Mouse (Mus musculus) G1E (cell line): ENCODE data around the gene Nudt11. TPM values are rescaled to one million over a fixed set of nuclear protein-coding genes. Genes with fewer than 3 reads are reported as not detected.
"Not testable (repeated sequence)": the region's sequence is repeated elsewhere in the genome, so short reads cannot be mapped to it uniquely, and the experiment has no call there.

Source experiments
- ATAC-seq: 2 replicates; pipeline ENCODE4 v1.8.0; 2016; ENCODE audit warnings: mild to moderate bottlenecking; ENCODE audit not compliant: insufficient number of reproducible peaks, poor library complexity, low FRiP score, severe bottlenecking; ENCODE audit errors: extremely low read depth
- DNase-seq: peaks from one replicate; pipeline ENCODE4 v3.0.0; 2012; ENCODE audit warnings: low spot score
- H3K27me3 ChIP-seq: 2 replicates; pipeline ENCODE4 v1.6.1; 2012; ENCODE audit warnings: mild to moderate bottlenecking, low read length, inconsistent platforms; ENCODE audit not compliant: insufficient read depth
- H3K36me3 ChIP-seq: replicated peaks from 2 replicates; pipeline ENCODE3; 2012; ENCODE audit warnings: mild to moderate bottlenecking, inconsistent platforms
- H3K4me1 ChIP-seq: 2 replicates; pipeline ENCODE4 v1.6.1; 2012; ENCODE audit warnings: low read depth, low read length, inconsistent platforms, mixed read lengths; ENCODE audit not compliant: insufficient read depth
- H3K4me3 ChIP-seq: 2 replicates; pipeline ENCODE4 v1.5.1; 2012; ENCODE audit warnings: low read depth, mild to moderate bottlenecking, inconsistent platforms, low read length, moderate library complexity, mixed read lengths
- H3K9me3 ChIP-seq: replicated peaks from 2 replicates; pipeline ENCODE4 v1.6.1; 2012; ENCODE audit warnings: inconsistent platforms
- CTCF ChIP-seq: IDR thresholded peaks from 2 replicates; pipeline ENCODE4 v1.5.1; 2012; ENCODE audit warnings: low read depth, low read length, inconsistent platforms, mixed read lengths
- GATA1 ChIP-seq: IDR thresholded peaks from 2 replicates; pipeline ENCODE4 v1.6.1; 2012; ENCODE audit warnings: borderline replicate concordance, low read length, inconsistent platforms, mixed read lengths
- GATA2 ChIP-seq: IDR thresholded peaks from 2 replicates; pipeline ENCODE4 v1.6.1; 2012; ENCODE audit warnings: low read depth, low read length, inconsistent platforms, borderline replicate concordance
- POLR2AphosphoS5 ChIP-seq: IDR thresholded peaks from 2 replicates; pipeline ENCODE4 v1.6.1; 2012; ENCODE audit warnings: low read depth, low read length, inconsistent platforms; ENCODE audit not compliant: insufficient replicate concordance
- TAL1 ChIP-seq: conservative IDR thresholded peaks from 2 replicates; pipeline ENCODE4 v1.6.1; 2012; ENCODE audit warnings: low read depth, low read length, inconsistent platforms, mixed read lengths
- polyA plus RNA-seq: library from polyadenylated mRNA; stranded (reverse); fragments of >175 nt; gene quantifications from 2 replicates; pipeline ENCODE4 v1.2.3, GENCODE M21; 2012
- total RNA-seq, 2 experiments: library from RNA; stranded (forward) in 1 of 2; stranded (reverse) in 1 of 2; fragments of 200-1000 nt in 1 of 2; fragments of >200 nt in 1 of 2; fragmentation: Nextera tagmentation in 1 of 2; gene quantifications; 2 replicates each; pipeline ENCODE4 v1.2.3; 2014 to 2017

Nudt11 gene
- total RNA-seq (2014; fragmentation: Nextera tagmentation), result not detected in 2 replicates
- 0.06 TPM in 1 of 2 replicates, not detected in the other for total RNA-seq (2017)
- polyA plus RNA-seq, result not detected in 2 replicates

DNA sequence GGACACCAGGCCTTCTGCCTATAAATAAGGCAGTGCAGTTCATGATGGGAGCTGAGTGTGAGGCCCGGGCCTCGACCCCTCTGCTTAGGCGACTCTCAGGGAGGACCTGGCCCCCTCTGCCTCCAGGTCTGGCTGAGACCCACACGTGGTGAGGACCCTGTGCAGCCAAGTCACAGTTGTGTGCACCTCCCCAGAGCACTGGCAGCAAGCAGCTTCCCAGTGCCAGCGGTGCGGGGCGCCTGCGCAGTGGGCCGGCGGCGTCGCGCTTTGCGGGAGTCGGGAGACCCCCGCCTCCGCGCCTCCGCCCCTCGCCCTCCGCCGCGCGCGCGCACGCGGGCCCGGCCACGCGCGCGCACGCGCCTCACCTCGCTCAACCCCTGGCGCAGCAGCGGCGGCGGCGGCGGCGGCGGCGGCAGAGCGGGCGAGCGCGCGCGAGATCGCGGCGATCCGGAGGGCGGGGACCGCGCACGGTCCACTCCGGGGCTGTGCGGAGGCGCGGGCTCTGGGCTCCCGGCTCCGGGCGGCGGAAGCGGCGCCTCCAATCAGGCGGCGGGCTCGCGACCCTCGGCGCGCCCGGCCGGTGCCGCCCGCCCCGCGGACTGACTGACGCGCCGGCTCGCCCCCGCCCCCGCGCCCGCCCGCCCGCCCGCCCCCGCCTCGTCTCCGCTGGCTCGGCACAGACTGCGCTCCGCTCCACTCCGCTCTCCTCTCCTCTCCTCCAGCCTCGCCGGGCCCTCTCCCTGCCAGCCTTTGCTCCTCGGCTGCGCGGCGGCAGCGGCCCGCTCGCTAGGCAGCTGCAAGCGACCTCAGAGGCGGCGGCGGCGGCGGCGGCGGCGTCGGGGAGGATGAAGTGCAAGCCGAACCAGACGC is at the start of gene Nudt11:
TSS of gene Nudt11 (plus strand) at position 388 of the 870 bp plus-strand sequence.
- not testable (repeated sequence) for H3K4me3 ChIP-seq, H3K9me3 ChIP-seq, ATAC-seq, H3K36me3 ChIP-seq, H3K4me1 ChIP-seq, H3K27me3 ChIP-seq, DNase-seq

DNA sequence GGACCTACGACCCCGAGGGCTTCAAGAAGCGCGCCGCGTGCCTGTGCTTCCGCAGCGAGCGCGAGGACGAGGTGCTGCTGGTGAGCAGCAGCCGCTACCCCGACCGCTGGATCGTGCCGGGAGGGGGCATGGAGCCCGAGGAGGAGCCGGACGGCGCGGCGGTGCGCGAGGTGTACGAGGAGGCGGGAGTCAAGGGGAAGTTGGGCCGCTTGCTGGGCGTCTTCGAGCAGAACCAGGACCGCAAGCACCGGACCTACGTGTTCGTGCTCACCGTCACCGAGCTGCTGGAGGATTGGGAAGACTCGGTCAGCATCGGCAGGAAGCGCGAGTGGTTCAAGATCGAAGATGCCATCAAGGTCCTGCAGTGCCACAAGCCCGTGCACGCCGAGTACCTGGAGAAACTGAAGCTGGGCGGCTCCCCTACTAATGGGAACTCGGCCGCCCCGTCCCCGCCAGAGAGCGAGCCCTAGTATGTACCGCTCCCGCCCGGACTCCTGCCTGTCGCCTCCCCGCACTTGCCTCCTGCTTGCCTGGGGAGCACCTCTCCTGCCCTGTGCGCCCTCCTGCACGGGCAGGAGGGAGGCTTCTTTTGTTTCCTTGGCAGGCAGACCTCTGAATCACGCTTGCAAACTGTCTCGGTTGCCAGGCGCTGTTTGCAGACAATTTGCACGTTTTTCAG is 822 bp downstream of the Nudt11 start:
- not testable (repeated sequence) for H3K4me3 ChIP-seq, H3K36me3 ChIP-seq, ATAC-seq, H3K27me3 ChIP-seq, DNase-seq, H3K4me1 ChIP-seq, H3K9me3 ChIP-seq

DNA sequence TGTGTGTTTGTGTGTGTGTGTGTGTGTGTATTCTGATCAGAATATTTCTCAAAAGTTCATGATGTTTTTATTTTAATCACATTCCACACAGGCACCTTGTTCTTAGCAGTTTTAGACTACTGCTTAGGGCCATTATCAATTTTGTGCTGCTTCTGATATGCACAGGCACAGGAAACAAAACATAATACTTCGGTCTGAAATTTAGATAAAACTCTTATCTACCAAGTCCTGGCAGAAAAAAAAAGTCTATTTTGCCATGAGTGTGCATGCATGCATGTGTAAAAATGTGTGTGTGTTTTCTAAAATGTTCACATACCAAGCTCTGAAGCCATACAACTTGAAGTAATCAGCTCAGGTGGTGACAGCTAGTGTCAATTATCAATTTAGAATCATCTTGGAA is 14.3 kb downstream of the Nudt11 start:
- no peaks in the 10 kb centered on the region for H3K4me1 ChIP-seq
- no peak for TF ChIP-seq GATA1
- no peak for TF ChIP-seq TAL1
- H3K27me3 ChIP-seq, result no peaks in the 10 kb centered on the region
- H3K9me3 ChIP-seq, result no peaks in the 10 kb centered on the region
- ATAC-seq (no peak), DNase-seq (no peak)
- H3K4me3 ChIP-seq, result no peak overlapping the region
- no peaks in the 10 kb centered on the region for H3K36me3 ChIP-seq

DNA sequence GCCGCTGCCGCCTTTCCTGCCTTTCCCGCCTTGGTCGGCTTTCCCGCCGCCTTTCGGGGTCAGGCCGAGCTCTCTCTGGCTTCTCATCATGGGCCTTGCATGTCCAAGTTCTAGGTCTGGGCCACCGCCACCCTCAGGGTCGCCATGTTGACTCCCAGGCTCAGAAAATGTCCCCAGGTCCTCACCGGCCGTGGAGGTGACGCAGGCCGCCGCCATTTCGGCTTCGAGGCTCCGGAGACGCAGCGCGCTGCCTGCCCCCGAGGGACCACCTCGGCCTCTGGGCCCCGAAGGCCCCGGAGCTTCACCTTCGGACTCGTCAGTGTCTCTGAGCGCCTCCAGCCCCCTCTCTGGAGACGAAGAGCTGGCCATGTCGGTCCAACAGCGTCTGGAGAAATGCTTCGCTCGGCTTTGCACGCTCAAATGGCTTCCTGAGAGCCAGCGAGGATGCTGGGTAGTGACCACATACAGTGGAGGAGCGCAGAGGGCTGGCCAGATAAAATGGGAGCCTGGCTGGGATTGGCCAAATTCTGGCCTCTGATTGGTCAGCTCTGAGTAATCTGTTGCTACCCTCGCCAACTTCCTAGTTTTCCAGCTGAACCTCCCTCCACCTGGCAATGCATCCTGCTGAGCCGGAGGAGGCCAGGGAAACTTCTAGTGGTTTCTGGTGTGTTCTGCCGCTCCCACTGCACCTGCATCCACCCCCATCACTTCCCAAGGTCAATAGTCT is 35.9 kb downstream of the Nudt11 start, which contains the start of gene AU022751:
TSS of gene AU022751 (minus strand) at position 466 of the 727 bp plus-strand sequence.
- H3K36me3 ChIP-seq, result no peaks in the 10 kb centered on the region
- no peaks in the 10 kb centered on the region for H3K27me3 ChIP-seq
- H3K4me3 ChIP-seq, result no peak within 1 kb of the TSS
- ATAC-seq, result no peak
- no peak for TF ChIP-seq CTCF
- TF ChIP-seq GATA2, result no peak
- TF ChIP-seq GATA1, result no peak
- TF ChIP-seq POLR2AphosphoS5, result no peak
- TF ChIP-seq TAL1, result no peak
- peaks cover 10% of the 10 kb centered on the region for H3K9me3 ChIP-seq
- no peak for DNase-seq
- H3K4me1 ChIP-seq, result no peaks in the 10 kb centered on the region

- H3K9me3 ChIP-seq, result no peaks in the 10 kb centered on the region
- DNase-seq (no peak), ATAC-seq (no peak)
- TF ChIP-seq CTCF (no peak), POLR2AphosphoS5 (no peak), GATA2 (no peak), TAL1 (no peak), GATA1 (no peak)
- no peak overlapping the region for H3K4me3 ChIP-seq
- H3K27me3 ChIP-seq, result no peaks in the 10 kb centered on the region
- no peaks in the 10 kb centered on the region for H3K36me3 ChIP-seq
- no peaks in the 10 kb centered on the region for H3K4me1 ChIP-seq
Observed at GRCm38 (mm10) chrX:6091547-6091946, 44.3 kb downstream of the Nudt11 start.

DNA sequence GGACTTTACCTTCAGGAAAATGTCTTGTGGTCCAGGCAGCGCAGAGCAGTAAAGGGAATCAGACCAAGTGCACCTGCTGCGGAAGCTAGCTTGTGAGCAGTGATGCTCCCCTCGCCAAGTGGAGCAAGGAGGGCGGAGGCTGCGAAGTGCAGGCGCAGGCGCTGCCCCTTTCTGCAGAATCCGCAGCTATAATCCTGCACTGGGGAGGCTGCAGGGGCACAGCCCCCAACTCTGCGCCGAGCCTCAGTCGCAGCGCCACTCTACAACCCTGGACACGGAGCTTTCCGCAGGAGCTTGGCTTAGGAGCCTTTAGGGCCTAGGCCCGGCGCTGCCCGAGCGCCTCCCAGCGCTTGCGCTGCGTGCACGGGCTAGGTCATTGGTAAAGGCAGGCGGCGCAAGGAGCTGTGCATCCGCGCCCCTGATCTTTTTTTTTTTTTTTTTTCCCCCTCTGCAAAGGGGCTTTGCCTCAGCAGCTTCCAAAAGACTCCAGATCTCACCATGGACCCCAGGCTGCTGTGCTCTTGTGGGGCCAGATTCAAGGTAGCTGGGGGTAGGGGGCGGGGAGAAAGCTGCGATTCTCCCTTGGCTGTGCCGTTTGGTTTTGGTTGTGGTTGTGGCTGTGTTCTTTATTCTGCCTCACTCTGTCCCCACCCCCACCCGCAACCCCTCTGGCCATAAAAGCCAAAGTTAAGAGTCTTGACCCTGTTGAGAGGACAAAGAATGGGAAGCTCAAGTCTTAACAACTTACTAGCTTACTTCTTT is 44.9 kb downstream of the Nudt11 start:
- no peaks in the 10 kb centered on the region for H3K27me3 ChIP-seq
- ATAC-seq, result no peak
- no peak for TF ChIP-seq CTCF
- TF ChIP-seq TAL1, result no peak
- no peak for TF ChIP-seq POLR2AphosphoS5
- no peak for TF ChIP-seq GATA1
- no peak for TF ChIP-seq GATA2
- no peaks in the 10 kb centered on the region for H3K4me1 ChIP-seq
- H3K9me3 ChIP-seq, result no peaks in the 10 kb centered on the region
- no peaks in the 10 kb centered on the region for H3K36me3 ChIP-seq
- DNase-seq, result no peak
- no peak overlapping the region for H3K4me3 ChIP-seq

Other genes with a start within 250 kb of the Nudt11 start
- gene AU022751, start 36.0 kb downstream of the Nudt11 start, total RNA-seq (2014; fragmentation: Nextera tagmentation), result not detected in 2 replicates
- gene AU022751, start 36.0 kb downstream of the Nudt11 start, total RNA-seq (2017), result not detected in 2 replicates
- gene AU022751, start 36.0 kb downstream of the Nudt11 start, polyA plus RNA-seq, result not detected in 2 replicates
- gene Nudt10, start 125.6 kb downstream of the Nudt11 start, total RNA-seq (2014; fragmentation: Nextera tagmentation), result not detected in 2 replicates
- not detected in 2 replicates for gene Nudt10, start 125.6 kb downstream of the Nudt11 start, total RNA-seq (2017)
- not detected in 2 replicates for gene Nudt10, start 125.6 kb downstream of the Nudt11 start, polyA plus RNA-seq